Mouse (Mus musculus) liver, postnatal 0 days (tissue): ENCODE measurements around the gene Zfp599.

Experiments used
- CTCF ChIP-seq: sonication (generic); IDR thresholded peaks from 2 replicates; pipeline ENCODE4 v1.5.1; 2016; ENCODE audit warnings: antibody characterized with exemption, low read depth
- EP300 ChIP-seq: IDR thresholded peaks from 2 replicates; pipeline ENCODE4 v1.6.1; 2016; ENCODE audit warnings: antibody characterized with exemption, low read depth, mild to moderate bottlenecking

DNA sequence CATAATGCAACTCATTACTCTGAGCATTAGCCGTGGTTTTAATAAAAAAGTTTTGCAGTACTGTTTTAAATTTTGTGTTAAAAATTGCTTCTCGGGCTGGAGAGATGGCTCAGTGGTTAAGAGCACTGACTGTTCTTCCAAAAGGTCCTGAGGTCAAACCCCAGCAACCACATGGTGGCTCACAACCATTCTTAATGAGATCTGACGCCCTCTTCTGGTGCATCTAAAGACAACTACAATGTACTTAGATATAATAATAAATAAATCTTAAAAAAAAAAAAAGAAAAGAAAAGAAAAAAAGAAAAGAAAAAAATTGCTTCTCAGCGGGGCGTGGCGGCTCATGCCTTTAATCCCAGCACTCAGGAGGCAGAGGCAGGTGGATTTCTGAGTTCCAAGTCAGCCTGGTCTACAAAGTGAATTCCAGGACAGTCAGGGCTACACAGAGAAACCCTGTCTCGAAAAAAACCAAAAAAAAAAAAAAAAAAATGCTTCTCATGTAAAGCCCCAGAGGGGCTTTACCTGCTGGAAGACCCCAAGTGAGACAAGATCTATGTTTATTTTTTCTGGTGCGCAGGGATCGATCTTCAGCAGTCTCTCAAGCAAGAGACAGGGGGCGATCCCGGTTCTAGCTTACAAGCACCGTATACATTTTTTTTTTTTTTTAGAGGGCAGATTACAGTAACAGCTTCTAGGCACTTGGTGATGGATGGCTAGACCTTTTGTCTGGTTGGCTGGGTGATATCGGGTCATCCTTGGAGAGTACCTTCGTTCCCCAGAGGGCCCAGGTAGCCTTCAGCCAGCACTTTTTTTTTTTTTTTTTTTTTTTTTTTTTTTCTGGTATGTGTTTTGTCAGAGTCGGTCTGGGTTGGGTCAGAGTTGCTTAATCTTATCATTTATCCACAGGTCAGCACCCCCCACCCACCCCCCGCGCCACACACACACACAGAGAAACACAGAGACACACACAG lies 34.9 kb downstream of the Zfp599 start:
- TF ChIP-seq CTCF (peak; percentile 41), EP300 (no peak)
